Mouse (Mus musculus): ENCODE measurements around the gene Tmem86a.

The Tmem86a gene

GRCm38 (mm10) chr7:47027520-47027919 is 22.9 kb upstream of the Tmem86a start:
- DNase-seq (ENCODE audit: low read depth, low spot score), result no peak

- no peak for DNase-seq (ENCODE audit: low read depth, low spot score)
These were observed 19.7 kb upstream of the Tmem86a start for GRCm38 (mm10) chr7:47030517-47031193.

- DNase-seq (ENCODE audit: low read depth, low spot score), result no peak
These were observed 19.0 kb upstream of the Tmem86a start for GRCm38 (mm10) chr7:47031371-47031770.

- no peak for DNase-seq (ENCODE audit: low read depth, low spot score)
These were observed 15.5 kb upstream of the Tmem86a start for GRCm38 (mm10) chr7:47034785-47035384.

GRCm38 (mm10) chr7:47035426-47035825 is 15.0 kb upstream of the Tmem86a start:
- DNase-seq (ENCODE audit: low read depth, low spot score), result no peak

GRCm38 (mm10) chr7:47041706-47042105 is 8.7 kb upstream of the Tmem86a start:
- DNase-seq (ENCODE audit: low read depth, low spot score), result no peak

- no peak for DNase-seq (ENCODE audit: low read depth, low spot score)
These were observed 8.3 kb upstream of the Tmem86a start for GRCm38 (mm10) chr7:47042121-47042520.

- no peak for DNase-seq (ENCODE audit: low read depth, low spot score)
These were observed 7.4 kb upstream of the Tmem86a start for GRCm38 (mm10) chr7:47042823-47043490.

GRCm38 (mm10) chr7:47050766-47051165 is 365 bp downstream of the Tmem86a start:
- DNase-seq (ENCODE audit: low read depth, low spot score), result no peak

GRCm38 (mm10) chr7:47051404-47052151 is 1.2 kb downstream of the Tmem86a start:
- DNase-seq (ENCODE audit: low read depth, low spot score), result no peak

- no peak for DNase-seq (ENCODE audit: low read depth, low spot score)
These were observed 1.9 kb downstream of the Tmem86a start for GRCm38 (mm10) chr7:47052276-47052675.

- no peak for DNase-seq (ENCODE audit: low read depth, low spot score)
These were observed 2.9 kb downstream of the Tmem86a start for GRCm38 (mm10) chr7:47053287-47053686.

GRCm38 (mm10) chr7:47054666-47055065 is 4.3 kb downstream of the Tmem86a start:
- no peak for DNase-seq (ENCODE audit: low read depth, low spot score)

GRCm38 (mm10) chr7:47055744-47056143 is 5.3 kb downstream of the Tmem86a start:
- DNase-seq (ENCODE audit: low read depth, low spot score), result no peak

GRCm38 (mm10) chr7:47056273-47056672 is 5.9 kb downstream of the Tmem86a start:
- DNase-seq (ENCODE audit: low read depth, low spot score), result no peak

- no peak for DNase-seq (ENCODE audit: low read depth, low spot score)
These were observed 8.9 kb downstream of the Tmem86a start for GRCm38 (mm10) chr7:47059339-47059738.

GRCm38 (mm10) chr7:47061560-47061959 is 11.2 kb downstream of the Tmem86a start:
- no peak for DNase-seq (ENCODE audit: low read depth, low spot score)

GRCm38 (mm10) chr7:47066942-47067341 is 16.5 kb downstream of the Tmem86a start:
- DNase-seq (ENCODE audit: low read depth, low spot score), result no peak

GRCm38 (mm10) chr7:47067879-47068278 is 17.5 kb downstream of the Tmem86a start:
- DNase-seq (ENCODE audit: low read depth, low spot score), result no peak

- DNase-seq (ENCODE audit: low read depth, low spot score), result no peak
These were observed 22.1 kb downstream of the Tmem86a start for GRCm38 (mm10) chr7:47072551-47072950.

- no peak for DNase-seq (ENCODE audit: low read depth, low spot score)
These were observed 23.4 kb downstream of the Tmem86a start for GRCm38 (mm10) chr7:47073536-47074521.
